Mouse (Mus musculus) neural tube, embryonic 14.5 days (tissue): ENCODE data around the gene Clk2. TPM values are rescaled to one million over a fixed set of nuclear protein-coding genes. Genes with fewer than 3 reads are reported as not detected.

Experiments used
- ATAC-seq: fragments of 200-750 bp; cut with Nextera tagmentation; 2 replicates; pipeline ENCODE4 v1.8.0; 2017; ENCODE audit warnings: low read depth, mild to moderate bottlenecking, moderate TSS enrichment, moderate library complexity
- H3K27ac ChIP-seq: fragments of 300-500 bp; sonication (generic); 2 replicates; pipeline ENCODE4 v1.5.1; 2014; ENCODE audit warnings: low read depth, mild to moderate bottlenecking, control low read depth, low read length, moderate library complexity, mixed read lengths
- H3K27me3 ChIP-seq: fragments of 300-500 bp; sonication (generic); 2 replicates; pipeline ENCODE4 v1.6.1; 2014; ENCODE audit warnings: low read length; ENCODE audit not compliant: control insufficient read depth, insufficient read depth
- H3K36me3 ChIP-seq: fragments of 300-500 bp; sonication (generic); 2 replicates; pipeline ENCODE4 v1.6.1; 2014; ENCODE audit warnings: low read length, mixed read lengths; ENCODE audit not compliant: control insufficient read depth, insufficient read depth
- H3K4me1 ChIP-seq: fragments of 300-500 bp; sonication (generic); 2 replicates; pipeline ENCODE4 v1.6.1; 2014; ENCODE audit warnings: low read length; ENCODE audit not compliant: control insufficient read depth, insufficient read depth
- H3K4me2 ChIP-seq: fragments of 300-500 bp; sonication (generic); 2 replicates; pipeline ENCODE4 v1.6.1; 2014; ENCODE audit warnings: mild to moderate bottlenecking, low read depth, low read length, control low read depth
- H3K4me3 ChIP-seq: fragments of 300-500 bp; sonication (generic); 2 replicates; pipeline ENCODE4 v1.5.1; 2014; ENCODE audit warnings: low read depth, low read length, control low read depth, mixed read lengths
- H3K9ac ChIP-seq: fragments of 300-500 bp; sonication (generic); replicated peaks from 2 replicates; pipeline ENCODE4 v1.6.1; 2014; ENCODE audit warnings: low read depth, mild to moderate bottlenecking, control low read depth, low read length, mixed read lengths
- H3K9me3 ChIP-seq: fragments of 300-500 bp; sonication (generic); 2 replicates; pipeline ENCODE4 v1.6.1; 2016; ENCODE audit warnings: low read length; ENCODE audit not compliant: control insufficient read depth
- WGBS: fragments of 180-500 bp; shearing (Covaris S2); extraction: QIAGEN DNeasy Blood & Tissue Kit; methylation state at CpG from one replicate; pipeline ENCODE4 v1.1.7; 2014; 5-methylcytosine and 5-hydroxymethylcytosine counted together
- polyA plus RNA-seq: library from polyadenylated mRNA; unstranded; fragments of >200 nt; fragmentation: Nextera tagmentation; extraction: Ambion mirVana; gene quantifications from 2 replicates; pipeline ENCODE4 v1.2.1, GENCODE M21; 2014

Clk2 gene
- polyA plus RNA-seq, result 17.5 and 19.6 TPM in 2 replicates

GRCm38 (mm10) chr3:89164506-89165267 lies at the start of gene Clk2:
TSS of gene Clk2 (plus strand) at chr3:89164795.
- peak; percentile 96 for ATAC-seq
- Histone ChIP-seq H3K4me2 (peak within 1 kb of the TSS; percentile 71), H3K9me3 (no peaks in the 10 kb centered on the region), H3K4me3 (peak within 1 kb of the TSS; percentile 91), H3K27ac (peak within 1 kb of the TSS; percentile 93), H3K9ac (peak within 1 kb of the TSS; percentile 93), H3K27me3 (peaks cover 4% of the 10 kb centered on the region; the same call in 1 of the 2 replicates), H3K4me1 (peaks cover 15% of the 10 kb centered on the region), H3K36me3 (peaks cover 22% of the 10 kb centered on the region)
- WGBS, result 1% methylated on average over 72 of the region's 79 CpGs

- ATAC-seq, result no peak
- no peak overlapping the region for H3K4me2 ChIP-seq
- no peaks in the 10 kb centered on the region for H3K27me3 ChIP-seq
- H3K9me3 ChIP-seq, result no peaks in the 10 kb centered on the region
- WGBS, result 0% methylated on average over 2 of the region's 2 CpGs
- H3K9ac ChIP-seq, result no peak overlapping the region
- H3K27ac ChIP-seq, result no peak overlapping the region
- no peaks in the 10 kb centered on the region for H3K4me1 ChIP-seq
- no peak overlapping the region for H3K4me3 ChIP-seq
- H3K36me3 ChIP-seq, result no peaks in the 10 kb centered on the region
Observed at GRCm38 (mm10) chr3:89115522-89115921, 49.1 kb upstream of the Clk2 start.

GRCm38 (mm10) chr3:89123313-89123712 lies 41.3 kb upstream of the Clk2 start:
- H3K9me3 ChIP-seq, result no peaks in the 10 kb centered on the region
- no peaks in the 10 kb centered on the region for H3K36me3 ChIP-seq
- no peak overlapping the region for H3K27ac ChIP-seq
- no peaks in the 10 kb centered on the region for H3K27me3 ChIP-seq
- H3K4me2 ChIP-seq, result no peak overlapping the region
- ATAC-seq, result no peak
- H3K4me1 ChIP-seq, result no peaks in the 10 kb centered on the region
- 73% methylated on average over 2 of the region's 2 CpGs for WGBS
- H3K4me3 ChIP-seq, result no peak overlapping the region
- no peak overlapping the region for H3K9ac ChIP-seq

- no peaks in the 10 kb centered on the region for H3K27me3 ChIP-seq
- no peak overlapping the region for H3K4me3 ChIP-seq
- H3K36me3 ChIP-seq, result no peaks in the 10 kb centered on the region
- H3K9ac ChIP-seq, result no peak overlapping the region
- no peaks in the 10 kb centered on the region for H3K4me1 ChIP-seq
- 82% methylated on average over 3 of the region's 3 CpGs for WGBS
- no peak for ATAC-seq
- no peaks in the 10 kb centered on the region for H3K9me3 ChIP-seq
- no peak overlapping the region for H3K4me2 ChIP-seq
- H3K27ac ChIP-seq, result no peak overlapping the region
Observed at GRCm38 (mm10) chr3:89124241-89124640, 40.4 kb upstream of the Clk2 start.

GRCm38 (mm10) chr3:89125981-89126380 lies 38.6 kb upstream of the Clk2 start:
- H3K27me3 ChIP-seq, result no peaks in the 10 kb centered on the region
- H3K4me3 ChIP-seq, result no peak overlapping the region
- H3K9ac ChIP-seq, result no peak overlapping the region
- WGBS, result 91% methylated on average over 3 of the region's 3 CpGs
- H3K9me3 ChIP-seq, result no peaks in the 10 kb centered on the region
- no peak overlapping the region for H3K4me2 ChIP-seq
- no peak for ATAC-seq
- no peaks in the 10 kb centered on the region for H3K36me3 ChIP-seq
- H3K27ac ChIP-seq, result no peak overlapping the region
- no peaks in the 10 kb centered on the region for H3K4me1 ChIP-seq

- Histone ChIP-seq H3K27ac (no peak overlapping the region), H3K27me3 (no peaks in the 10 kb centered on the region), H3K4me3 (no peak overlapping the region), H3K36me3 (no peaks in the 10 kb centered on the region), H3K9ac (no peak overlapping the region), H3K9me3 (no peaks in the 10 kb centered on the region), H3K4me1 (no peaks in the 10 kb centered on the region), H3K4me2 (no peak overlapping the region)
- WGBS, result 97% methylated on average over 3 of the region's 3 CpGs
- no peak for ATAC-seq
Observed at GRCm38 (mm10) chr3:89129908-89130307, 34.7 kb upstream of the Clk2 start.

- Histone ChIP-seq H3K4me3 (no peak overlapping the region), H3K27me3 (no peaks in the 10 kb centered on the region), H3K9me3 (no peaks in the 10 kb centered on the region), H3K9ac (peak overlapping the region; percentile 25; the same call in 1 of the 2 replicates), H3K27ac (no peak overlapping the region), H3K4me1 (no peaks in the 10 kb centered on the region), H3K36me3 (no peaks in the 10 kb centered on the region), H3K4me2 (peak overlapping the region; percentile 53; the same call in 1 of the 2 replicates)
- ATAC-seq, result no peak
- WGBS, result 43% methylated on average over 4 of the region's 4 CpGs
Observed at GRCm38 (mm10) chr3:89131816-89132215, 32.8 kb upstream of the Clk2 start.

GRCm38 (mm10) chr3:89132285-89133062 lies 32.1 kb upstream of the Clk2 start:
- Histone ChIP-seq H3K9me3 (no peaks in the 10 kb centered on the region), H3K27me3 (no peaks in the 10 kb centered on the region), H3K4me3 (peak overlapping the region; percentile 24), H3K4me2 (peak overlapping the region; percentile 53), H3K27ac (no peak overlapping the region), H3K4me1 (no peaks in the 10 kb centered on the region), H3K36me3 (no peaks in the 10 kb centered on the region), H3K9ac (peak overlapping the region; percentile 25; the same call in 1 of the 2 replicates)
- ATAC-seq, result peak; percentile 49; the same call in 1 of the 2 replicates
- 17% methylated on average over 29 of the region's 30 CpGs for WGBS

- H3K4me3 ChIP-seq, result no peak overlapping the region
- ATAC-seq, result no peak
- no peak overlapping the region for H3K27ac ChIP-seq
- no peaks in the 10 kb centered on the region for H3K36me3 ChIP-seq
- no peak overlapping the region for H3K4me2 ChIP-seq
- 83% methylated on average over 7 of the region's 7 CpGs for WGBS
- H3K27me3 ChIP-seq, result no peaks in the 10 kb centered on the region
- no peaks in the 10 kb centered on the region for H3K4me1 ChIP-seq
- H3K9me3 ChIP-seq, result no peaks in the 10 kb centered on the region
- H3K9ac ChIP-seq, result no peak overlapping the region
Observed at GRCm38 (mm10) chr3:89133063-89133450, 31.5 kb upstream of the Clk2 start.
